Mouse (Mus musculus) ES-E14 (cell line): ENCODE measurements around the gene Gm9195.

Experiments
- HCFC1 ChIP-seq: IDR thresholded peaks from 2 replicates; pipeline ENCODE4 v1.6.1; 2012; ENCODE audit warnings: low read length, inconsistent platforms, borderline replicate concordance; ENCODE audit not compliant: insufficient read depth
- MAFK ChIP-seq: IDR thresholded peaks from 2 replicates; pipeline ENCODE4 v1.6.1; 2014; ENCODE audit warnings: mild to moderate bottlenecking, low read depth, low read length, inconsistent platforms; ENCODE audit not compliant: insufficient read depth
- ZC3H11A ChIP-seq: IDR thresholded peaks from 2 replicates; pipeline ENCODE4 v1.6.1; 2012; ENCODE audit warnings: low read depth, mild to moderate bottlenecking, inconsistent platforms, low read length, borderline replicate concordance

- TF ChIP-seq ZC3H11A: no peak
- no peak for TF ChIP-seq MAFK
- no peak for TF ChIP-seq HCFC1
Measured at GRCm38 (mm10) chr14:72533862-72534261, 42.2 kb upstream of the Gm9195 start.
